Mouse (Mus musculus): ENCODE measurements around the gene Lrrc58. TPM values are rescaled to one million over a fixed set of nuclear protein-coding genes. Genes with fewer than 3 reads are reported as not detected.
A peak's percentile ranks its signal among the peaks of the same experiment; 100 is the strongest.

Gene Lrrc58
- total RNA-seq (2017): 18.5 to 20.5 TPM (median 19.4 TPM) in 3 replicates

GRCm38 (mm10) chr16:37867791-37868505, at the start of gene Lrrc58:
TSS of gene Lrrc58 (plus strand) at chr16:37868389.
- peak; percentile 50 for ATAC-seq (replicated peaks; ENCODE audit: insufficient number of reproducible peaks, low FRiP score, low TSS enrichment, poor library complexity, severe bottlenecking)

- no peak for ATAC-seq (replicated peaks; ENCODE audit: insufficient number of reproducible peaks, low FRiP score, low TSS enrichment, poor library complexity, severe bottlenecking)
These were observed 44.2 kb upstream of the Lrrc58 start for GRCm38 (mm10) chr16:37823949-37824348.

- no peak for ATAC-seq (replicated peaks; ENCODE audit: insufficient number of reproducible peaks, low FRiP score, low TSS enrichment, poor library complexity, severe bottlenecking)
These were observed 43.2 kb upstream of the Lrrc58 start for GRCm38 (mm10) chr16:37824778-37825505.

GRCm38 (mm10) chr16:37826286-37826685, 41.9 kb upstream of the Lrrc58 start:
- ATAC-seq (replicated peaks; ENCODE audit: insufficient number of reproducible peaks, low FRiP score, low TSS enrichment, poor library complexity, severe bottlenecking): no peak

- no peak for ATAC-seq (replicated peaks; ENCODE audit: insufficient number of reproducible peaks, low FRiP score, low TSS enrichment, poor library complexity, severe bottlenecking)
These were observed 37.1 kb upstream of the Lrrc58 start for GRCm38 (mm10) chr16:37831041-37831440.

- ATAC-seq (replicated peaks; ENCODE audit: insufficient number of reproducible peaks, low FRiP score, low TSS enrichment, poor library complexity, severe bottlenecking): no peak
These were observed 30.6 kb upstream of the Lrrc58 start for GRCm38 (mm10) chr16:37837571-37837970.

- ATAC-seq (replicated peaks; ENCODE audit: insufficient number of reproducible peaks, low FRiP score, low TSS enrichment, poor library complexity, severe bottlenecking): no peak
These were observed 25.8 kb upstream of the Lrrc58 start for GRCm38 (mm10) chr16:37842439-37842838.

GRCm38 (mm10) chr16:37843740-37844139, 24.4 kb upstream of the Lrrc58 start:
- no peak for ATAC-seq (replicated peaks; ENCODE audit: insufficient number of reproducible peaks, low FRiP score, low TSS enrichment, poor library complexity, severe bottlenecking)

GRCm38 (mm10) chr16:37845202-37845925, 22.8 kb upstream of the Lrrc58 start:
- ATAC-seq (replicated peaks; ENCODE audit: insufficient number of reproducible peaks, low FRiP score, low TSS enrichment, poor library complexity, severe bottlenecking): no peak

GRCm38 (mm10) chr16:37847081-37847480, 21.1 kb upstream of the Lrrc58 start:
- no peak for ATAC-seq (replicated peaks; ENCODE audit: insufficient number of reproducible peaks, low FRiP score, low TSS enrichment, poor library complexity, severe bottlenecking)

- no peak for ATAC-seq (replicated peaks; ENCODE audit: insufficient number of reproducible peaks, low FRiP score, low TSS enrichment, poor library complexity, severe bottlenecking)
These were observed 16.8 kb upstream of the Lrrc58 start for GRCm38 (mm10) chr16:37851366-37851765.

GRCm38 (mm10) chr16:37853279-37853678, 14.9 kb upstream of the Lrrc58 start:
- ATAC-seq (replicated peaks; ENCODE audit: insufficient number of reproducible peaks, low FRiP score, low TSS enrichment, poor library complexity, severe bottlenecking): no peak

- no peak for ATAC-seq (replicated peaks; ENCODE audit: insufficient number of reproducible peaks, low FRiP score, low TSS enrichment, poor library complexity, severe bottlenecking)
These were observed 14.1 kb upstream of the Lrrc58 start for GRCm38 (mm10) chr16:37854054-37854453.

GRCm38 (mm10) chr16:37854593-37854992, 13.6 kb upstream of the Lrrc58 start:
- ATAC-seq (replicated peaks; ENCODE audit: insufficient number of reproducible peaks, low FRiP score, low TSS enrichment, poor library complexity, severe bottlenecking): no peak

- no peak for ATAC-seq (replicated peaks; ENCODE audit: insufficient number of reproducible peaks, low FRiP score, low TSS enrichment, poor library complexity, severe bottlenecking)
These were observed 12.6 kb upstream of the Lrrc58 start for GRCm38 (mm10) chr16:37855583-37855982.

- no peak for ATAC-seq (replicated peaks; ENCODE audit: insufficient number of reproducible peaks, low FRiP score, low TSS enrichment, poor library complexity, severe bottlenecking)
These were observed 11.9 kb upstream of the Lrrc58 start for GRCm38 (mm10) chr16:37856327-37856726.

- ATAC-seq (replicated peaks; ENCODE audit: insufficient number of reproducible peaks, low FRiP score, low TSS enrichment, poor library complexity, severe bottlenecking): no peak
These were observed 10.7 kb upstream of the Lrrc58 start for GRCm38 (mm10) chr16:37857495-37857894.

- no peak for ATAC-seq (replicated peaks; ENCODE audit: insufficient number of reproducible peaks, low FRiP score, low TSS enrichment, poor library complexity, severe bottlenecking)
These were observed 8.0 kb upstream of the Lrrc58 start for GRCm38 (mm10) chr16:37860213-37860612.

GRCm38 (mm10) chr16:37861029-37861428, 7.2 kb upstream of the Lrrc58 start, which contains the start of gene Gm36028:
TSS of gene Gm36028 (minus strand) at chr16:37861146.
- ATAC-seq (replicated peaks; ENCODE audit: insufficient number of reproducible peaks, low FRiP score, low TSS enrichment, poor library complexity, severe bottlenecking): no peak

All from monocyte, adult 5-6 weeks (primary cell).